31 mouse cellular contexts compared by ENCODE assay signal in the genomic region with DNA sequence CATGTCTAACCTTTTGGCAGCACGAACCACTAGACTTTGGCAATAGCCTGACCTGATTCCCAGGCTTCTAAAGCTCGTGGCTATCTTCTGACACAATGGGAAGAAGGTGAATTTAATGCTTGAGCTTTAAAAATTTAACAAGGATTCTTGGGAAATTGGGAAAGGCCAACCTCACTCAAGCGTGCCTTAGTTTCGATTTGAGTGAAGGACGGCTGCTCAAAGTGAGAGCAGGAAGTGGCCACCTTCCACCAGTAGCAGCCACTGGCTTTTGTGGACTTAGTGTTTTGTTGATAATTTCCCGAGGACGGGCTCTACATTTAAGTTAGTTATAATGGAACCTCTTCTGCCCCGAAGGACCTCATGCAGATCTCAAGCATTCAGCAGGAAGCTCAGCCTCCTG.
"Had no signal": no experiment of that assay in that cellular context is flagged by ENCODE, and none has a peak within 500 bp of the region (broad histone marks: within the 10 kb centered on the region; RNA-seq: fewer than 3 reads in every experiment).

No protein-coding gene starts in this region.

- H3K9ac ChIP-seq: limb, embryonic 12.5 days; limb, embryonic 13.5 days; limb, embryonic 15.5 days; liver, embryonic 12.5 days; liver, embryonic 13.5 days; liver, embryonic 14.5 days; liver, embryonic 15.5 days; liver, postnatal 0 days; lung, embryonic 14.5 days; lung, embryonic 15.5 days; midbrain, embryonic 12.5 days; midbrain, embryonic 13.5 days; neural tube, embryonic 12.5 days had no signal

- H3K4me2 ChIP-seq: limb, embryonic 12.5 days; limb, embryonic 13.5 days; limb, embryonic 15.5 days; liver, embryonic 11.5 days; liver, embryonic 12.5 days; liver, embryonic 13.5 days; liver, embryonic 15.5 days; lung, embryonic 14.5 days; lung, embryonic 15.5 days; midbrain, embryonic 12.5 days; midbrain, embryonic 13.5 days; neural tube, embryonic 12.5 days had no signal

- ATAC-seq: liver, embryonic 12.5 days; liver, postnatal 0 days; lung, postnatal 0 days; midbrain, embryonic 13.5 days; midbrain, embryonic 16.5 days had no signal

- H3K4me3 ChIP-seq: left cerebral cortex, adult 2 months; limb, embryonic 10.5 days; limb, embryonic 12.5 days; limb, embryonic 13.5 days; limb, embryonic 15.5 days; liver, embryonic 12.5 days; liver, embryonic 13.5 days; liver, embryonic 15.5 days; lung, embryonic 15.5 days; megakaryocyte, embryonic 14.5 days; midbrain, embryonic 10.5 days; midbrain, embryonic 12.5 days; midbrain, embryonic 13.5 days; myocyte; neural tube, embryonic 12.5 days had no signal

- H3K27ac ChIP-seq: left cerebral cortex, adult 2 months; limb, embryonic 10.5 days; limb, embryonic 12.5 days; limb, embryonic 13.5 days; limb, embryonic 15.5 days; liver, embryonic 12.5 days; liver, embryonic 13.5 days; liver, embryonic 14.5 days; liver, embryonic 15.5 days; lung, embryonic 15.5 days; macrophage; midbrain, embryonic 10.5 days; midbrain, embryonic 12.5 days; midbrain, embryonic 13.5 days; neural tube, embryonic 12.5 days had no signal

- DNase-seq: left cerebral cortex, postnatal 4 days; liver; liver, embryonic 13.5 days; liver, postnatal 0 days; lung, adult 18-20 months; lung, adult 2 months; lung, embryonic 14.5 days; lung, postnatal 10 days; lung, postnatal 14 days; lung, postnatal 36 days; lung, postnatal 4 days; midbrain, embryonic 14.5 days had no signal

- H3K9me3 ChIP-seq: limb, embryonic 10.5 days; limb, embryonic 15.5 days; liver, embryonic 13.5 days; liver, embryonic 15.5 days; lung, embryonic 15.5 days; midbrain, embryonic 12.5 days had no signal

- H3K27me3 ChIP-seq: limb, embryonic 12.5 days; limb, embryonic 13.5 days; limb, embryonic 15.5 days; liver, embryonic 12.5 days; liver, embryonic 13.5 days; liver, embryonic 15.5 days; lung, embryonic 15.5 days; megakaryocyte, embryonic 14.5 days; midbrain, embryonic 12.5 days; midbrain, embryonic 13.5 days; neural tube, embryonic 12.5 days had no signal

- H3K4me1 ChIP-seq: limb, embryonic 10.5 days; limb, embryonic 12.5 days; limb, embryonic 13.5 days; limb, embryonic 15.5 days; liver, embryonic 12.5 days; liver, embryonic 13.5 days; liver, embryonic 15.5 days; lung, embryonic 15.5 days; megakaryocyte, embryonic 14.5 days; midbrain, embryonic 10.5 days; midbrain, embryonic 12.5 days; midbrain, embryonic 13.5 days; neural tube, embryonic 12.5 days had no signal
